Mouse (Mus musculus) liver, embryonic 14.5 days (tissue): ENCODE measurements around the gene Mgat4e. TPM values are rescaled to one million over a fixed set of nuclear protein-coding genes. Genes with fewer than 3 reads are reported as not detected.
A peak's percentile ranks its signal among the peaks of the same experiment; 100 is the strongest.

Experiments used
- ATAC-seq: fragments of 200-750 bp; cut with Nextera tagmentation; 2 replicates; pipeline ENCODE4 v1.8.0; 2017; ENCODE audit warnings: moderate number of reproducible peaks, mild to moderate bottlenecking, moderate library complexity; ENCODE audit not compliant: insufficient read depth
- DNase-seq, 3 experiments: peaks; one replicate each; pipeline ENCODE4 v3.0.0-alpha.2; 2012 to 2013; ENCODE audit warnings: low read depth in 3 of 3, low spot score in 3 of 3
- H3K27ac ChIP-seq: fragments of 300-500 bp; sonication (generic); 2 replicates; pipeline ENCODE4 v1.5.1; 2014; ENCODE audit warnings: moderate library complexity, mild to moderate bottlenecking, control low read depth, inconsistent platforms
- H3K27me3 ChIP-seq: fragments of 300-500 bp; sonication (generic); 2 replicates; pipeline ENCODE4 v1.6.1; 2014; ENCODE audit warnings: mild to moderate bottlenecking, low read length, moderate library complexity; ENCODE audit not compliant: control insufficient read depth, insufficient read depth
- H3K36me3 ChIP-seq: fragments of 300-500 bp; sonication (generic); replicated peaks from 2 replicates; pipeline ENCODE4 v1.6.1; 2014; ENCODE audit warnings: low read depth; ENCODE audit not compliant: control insufficient read depth, insufficient read depth
- H3K4me1 ChIP-seq, 2 experiments: fragments of 200-500 bp in 1 of 2; fragments of 300-500 bp in 1 of 2; sonication (generic) in 1 of 2; replicated peaks; 2 replicates each; pipeline ENCODE4 v1.6.1; 2012 to 2014; ENCODE audit warnings: antibody characterized with exemption in 1 of 2, inconsistent platforms in 1 of 2, low read length in 1 of 2; ENCODE audit not compliant: control insufficient read depth in 2 of 2, insufficient read depth in 2 of 2
- H3K4me2 ChIP-seq: fragments of 300-500 bp; sonication (generic); 2 replicates; pipeline ENCODE4 v1.6.1; 2014; ENCODE audit warnings: low read depth, mild to moderate bottlenecking, control low read depth, moderate library complexity
- H3K4me3 ChIP-seq, 2 experiments: fragments of 200-500 bp in 1 of 2; fragments of 300-500 bp in 1 of 2; sonication (generic) in 1 of 2; 2 replicates each; pipeline ENCODE4 v1.5.1; 2012 to 2014; ENCODE audit warnings: low read depth in 2 of 2, low read length in 2 of 2, mild to moderate bottlenecking in 2 of 2, control low read depth in 1 of 2, inconsistent platforms in 1 of 2, moderate library complexity in 1 of 2; ENCODE audit not compliant: insufficient read depth in 1 of 2
- H3K9ac ChIP-seq: fragments of 300-500 bp; sonication (generic); replicated peaks from 2 replicates; pipeline ENCODE4 v1.6.1; 2014; ENCODE audit warnings: mild to moderate bottlenecking, control low read depth, moderate library complexity
- H3K9me3 ChIP-seq: fragments of 300-500 bp; sonication (generic); 2 replicates; pipeline ENCODE4 v1.6.1; 2016; ENCODE audit warnings: low read length, mixed read lengths; ENCODE audit not compliant: control insufficient read depth
- CTCF ChIP-seq: IDR thresholded peaks from 2 replicates; pipeline ENCODE4 v1.5.1; 2016; ENCODE audit warnings: antibody characterized with exemption, low read depth, control low read depth
- EP300 ChIP-seq: IDR thresholded peaks from 2 replicates; pipeline ENCODE4 v1.6.1; 2016; ENCODE audit warnings: antibody characterized with exemption, low read depth
- WGBS: fragments of 180-500 bp; shearing (Covaris S2); extraction: QIAGEN DNeasy Blood & Tissue Kit; methylation state at CpG from one replicate; pipeline ENCODE4 v1.1.7; 2014; ENCODE audit not compliant: insufficient replicate concordance; 5-methylcytosine and 5-hydroxymethylcytosine counted together
- polyA plus RNA-seq, 2 experiments: library from polyadenylated mRNA; depleted of rRNA in 1 of 2; stranded (reverse) in 1 of 2; unstranded in 1 of 2; fragments of >200 nt; fragmentation: Nextera tagmentation in 1 of 2; extraction: Ambion mirVana in 1 of 2; gene quantifications; 2 replicates each; pipeline versions ENCODE4 v1.2.1 to v1.2.3; 2012 to 2014

Mgat4e gene
- polyA plus RNA-seq, 2 experiments: not detected

DNA sequence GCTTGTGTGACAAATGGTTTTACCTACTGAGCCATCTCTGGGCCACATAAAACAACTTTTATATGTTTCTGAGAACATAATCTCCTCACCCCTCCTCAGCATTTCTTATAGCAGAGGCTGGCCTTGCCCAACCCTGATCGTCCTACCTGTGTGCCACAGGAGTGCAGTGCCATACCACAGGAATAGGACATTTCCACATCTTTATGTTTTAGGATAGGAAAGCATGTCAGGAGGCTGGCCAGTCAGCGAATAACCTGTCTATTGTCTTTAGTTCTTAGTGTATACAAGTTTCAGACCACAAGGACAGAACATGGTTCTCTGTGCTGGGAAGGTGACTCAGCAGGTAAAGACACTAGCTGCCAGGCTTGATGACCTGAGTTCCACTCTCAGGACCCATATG lies 31.3 kb upstream of the Mgat4e start:
- Histone ChIP-seq H3K4me1 (peaks cover 0 to 10% of the 10 kb centered on the region in 2 experiments; a peak in 2 of 4 replicates), H3K4me2 (no peak overlapping the region), H3K9ac (no peak overlapping the region), H3K9me3 (no peaks in the 10 kb centered on the region), H3K36me3 (no peaks in the 10 kb centered on the region), H3K27me3 (no peaks in the 10 kb centered on the region), H3K4me3 (no peak overlapping the region), H3K27ac (no peak overlapping the region)
- 65% methylated on average over 2 of the region's 2 CpGs for WGBS
- no peak for DNase-seq
- TF ChIP-seq CTCF: no peak
- TF ChIP-seq EP300: no peak
- no peak for ATAC-seq

GRCm38 (mm10) chr1:134577384-134578120 lies 28.1 kb upstream of the Mgat4e start:
- Histone ChIP-seq H3K4me3 (no peak overlapping the region), H3K4me1 (peaks cover 8 to 11% of the 10 kb centered on the region in 2 experiments), H3K9ac (no peak overlapping the region), H3K27me3 (no peaks in the 10 kb centered on the region), H3K9me3 (no peaks in the 10 kb centered on the region), H3K36me3 (no peaks in the 10 kb centered on the region), H3K4me2 (no peak overlapping the region), H3K27ac (no peak overlapping the region)
- 73% methylated on average over 6 of the region's 6 CpGs for WGBS
- no peak for DNase-seq
- ATAC-seq: no peak
- TF ChIP-seq CTCF (no peak), EP300 (no peak)

DNA sequence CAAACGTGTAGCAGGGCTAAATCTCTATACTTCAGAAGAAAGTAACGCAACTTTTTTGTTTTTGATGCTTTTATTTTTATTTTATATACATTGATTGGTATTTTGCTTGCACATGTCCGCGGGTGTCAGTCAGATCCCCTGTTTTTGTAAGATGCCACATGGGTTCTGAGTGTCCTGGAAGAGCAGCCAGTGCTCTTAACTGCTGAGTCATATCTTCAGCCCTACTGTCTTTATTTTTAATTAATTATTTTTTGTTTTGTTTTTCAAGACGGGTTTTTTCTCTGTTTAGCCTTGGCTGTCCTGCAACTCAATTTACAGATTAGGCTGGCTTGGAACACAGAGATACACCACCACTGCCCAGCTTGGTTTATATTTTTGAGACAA lies 24.4 kb upstream of the Mgat4e start:
- 45% methylated on average over 5 of the region's 5 CpGs for WGBS
- H3K9ac ChIP-seq: no peak overlapping the region
- no peaks in the 10 kb centered on the region for H3K36me3 ChIP-seq
- H3K4me2 ChIP-seq: no peak overlapping the region
- no peak for ATAC-seq
- H3K27ac ChIP-seq: no peak overlapping the region; the same call in 1 of the 2 replicates
- H3K4me3 ChIP-seq: no peak overlapping the region
- TF ChIP-seq CTCF (no peak), EP300 (no peak)
- DNase-seq: no peak
- H3K9me3 ChIP-seq: no peaks in the 10 kb centered on the region
- H3K4me1 ChIP-seq: peaks cover 8 to 10% of the 10 kb centered on the region in 2 experiments
- H3K27me3 ChIP-seq: no peaks in the 10 kb centered on the region

DNA sequence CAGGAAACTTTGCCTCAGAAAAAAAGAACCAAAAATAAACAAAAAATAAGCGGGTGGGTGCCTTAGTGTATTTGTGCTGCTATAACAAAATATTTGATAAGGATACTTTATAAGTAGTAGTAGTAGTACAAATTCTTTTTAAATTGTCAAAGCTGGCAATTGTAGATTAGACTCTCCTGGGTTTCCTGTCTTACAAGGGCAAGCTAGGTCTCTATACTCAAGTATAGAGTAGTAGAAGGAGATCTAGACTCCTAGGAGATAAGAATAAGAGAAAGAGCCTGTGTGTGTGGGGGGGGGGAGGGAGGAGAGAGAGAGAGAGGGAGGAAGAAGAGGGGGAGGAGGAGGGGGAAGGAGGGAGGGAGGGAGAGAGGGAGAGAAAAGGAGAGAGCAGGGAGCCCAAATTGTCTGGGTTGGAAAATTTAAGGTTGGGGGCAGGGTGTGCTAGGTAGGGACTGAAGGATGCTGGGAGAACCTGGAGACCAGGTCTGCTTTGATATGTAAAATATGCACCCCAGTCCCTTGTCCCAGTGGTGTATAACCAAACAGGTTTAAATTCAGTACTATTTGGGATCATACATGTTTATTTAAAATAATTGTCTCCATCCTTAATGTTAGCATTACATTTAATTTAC lies 23.9 kb upstream of the Mgat4e start:
- H3K9me3 ChIP-seq: no peaks in the 10 kb centered on the region
- peak overlapping the region; percentile 13; the same call in 1 of the 2 replicates for H3K4me2 ChIP-seq
- ATAC-seq: peak; percentile 70; the same call in 1 of the 2 replicates

GRCm38 (mm10) chr1:134570631-134571030 lies 21.1 kb upstream of the Mgat4e start:
- H3K9me3 ChIP-seq: no peaks in the 10 kb centered on the region
- TF ChIP-seq EP300 (no peak), CTCF (no peak)
- DNase-seq (no peak), ATAC-seq (no peak)
- H3K36me3 ChIP-seq: no peaks in the 10 kb centered on the region
- H3K4me3 ChIP-seq: no peak overlapping the region
- 54% methylated on average over 3 of the region's 3 CpGs for WGBS
- H3K27ac ChIP-seq: no peak overlapping the region
- H3K4me1 ChIP-seq: peaks cover 8 to 10% of the 10 kb centered on the region in 2 experiments
- no peak overlapping the region for H3K9ac ChIP-seq
- no peaks in the 10 kb centered on the region for H3K27me3 ChIP-seq
- no peak overlapping the region for H3K4me2 ChIP-seq

More for the DNA sequence above, 23.9 kb upstream of the Mgat4e start:
- TF ChIP-seq EP300 (no peak), CTCF (no peak)
- no peaks in the 10 kb centered on the region for H3K36me3 ChIP-seq
- H3K4me1 ChIP-seq: peaks cover 8 to 10% of the 10 kb centered on the region in 2 experiments
- H3K27ac ChIP-seq: no peak overlapping the region; the same call in 1 of the 2 replicates
- no peak overlapping the region for H3K4me3 ChIP-seq
- H3K27me3 ChIP-seq: no peaks in the 10 kb centered on the region
- H3K9ac ChIP-seq: no peak overlapping the region
- DNase-seq: no peak
- 11% methylated on average over 1 of the region's 1 CpGs for WGBS
